Mouse (Mus musculus) neutrophil, adult 5-6 weeks (primary cell): ENCODE results near the gene Trmt6. TPM values are rescaled to one million over a fixed set of nuclear protein-coding genes. Genes with fewer than 3 reads are reported as not detected.

Experiments used
- total RNA-seq: library from RNA; stranded (forward); fragments of 200-1000 nt; gene quantifications from 2 replicates; pipeline ENCODE4 v1.2.3, GENCODE M21; 2017

Trmt6 gene
- total RNA-seq, 1 experiment from 2014 or later: 28.0 TPM

Other genes with a start within 250 kb of the Trmt6 start
- gene Gpcpd1, start 228.3 kb downstream of the Trmt6 start, total RNA-seq: 559 and 604 TPM in 2 replicates
- 8.8 and 14.6 TPM in 2 replicates for gene Shld1, start 129.1 kb downstream of the Trmt6 start, total RNA-seq
- gene Chgb, start 34.8 kb downstream of the Trmt6 start, total RNA-seq: not detected in 2 replicates
- gene Mcm8, start 86 bp upstream of the Trmt6 start, total RNA-seq: 2.9 and 3.0 TPM in 2 replicates
- 5.4 and 6.4 TPM in 2 replicates for gene Crls1, start 30.6 kb upstream of the Trmt6 start, total RNA-seq
- gene Lrrn4, start 64.8 kb upstream of the Trmt6 start, total RNA-seq: 0.23 TPM in 1 of 2 replicates, not detected in the other
- not detected in 2 replicates for gene Fermt1, start 129.9 kb upstream of the Trmt6 start, total RNA-seq